30 mouse cellular contexts compared by ENCODE assay signal in genomic region chr16:94092511-94093150, GRCm38 (mm10). TPM values are rescaled to one million over a fixed set of nuclear protein-coding genes. Genes with fewer than 3 reads are reported as not detected.
DNase-seq lines count a peak whose midpoint lies in the region; ATAC-seq lines count a peak whose summit lies in the region.
"Had no signal": no experiment of that assay in that cellular context is flagged by ENCODE, and none has a peak within 500 bp of the region (broad histone marks: within the 10 kb centered on the region; RNA-seq: fewer than 3 reads in every experiment).

No protein-coding gene starts in this region.

- H3K9ac ChIP-seq in hindbrain, embryonic 11.5 days (ENCODE audit: low read depth, low read length): no peak overlapping the region
- no peak overlapping the region for H3K9ac ChIP-seq in midbrain, embryonic 11.5 days (ENCODE audit: low read length)
- no peak overlapping the region for H3K9ac ChIP-seq in midbrain, embryonic 14.5 days (replicated peaks; ENCODE audit: low read length)
- H3K9ac ChIP-seq: embryonic facial prominence, embryonic 15.5 days; heart, embryonic 12.5 days; hindbrain, embryonic 15.5 days; liver, embryonic 12.5 days; liver, postnatal 0 days; midbrain, embryonic 13.5 days; neural tube, embryonic 12.5 days had no signal

- 2% methylated on average over 12 of the region's 12 CpGs for WGBS in hindbrain, embryonic 10.5 days
- WGBS in hindbrain, embryonic 11.5 days: under 1% methylated on average over 12 of the region's 12 CpGs
- under 1% methylated on average over 12 of the region's 12 CpGs for WGBS in midbrain, embryonic 11.5 days
- under 1% methylated on average over 12 of the region's 12 CpGs for WGBS in midbrain, embryonic 14.5 days
- WGBS in limb, embryonic 10.5 days: 1% methylated on average over 12 of the region's 12 CpGs

- H3K9me3 ChIP-seq in hindbrain, embryonic 10.5 days: no peaks in the 10 kb centered on the region
- H3K9me3 ChIP-seq in hindbrain, embryonic 11.5 days (ENCODE audit: control insufficient read depth, low read length): no peaks in the 10 kb centered on the region
- no peaks in the 10 kb centered on the region for H3K9me3 ChIP-seq in midbrain, embryonic 11.5 days (ENCODE audit: control insufficient read depth, low read length)
- H3K9me3 ChIP-seq in midbrain, embryonic 14.5 days (ENCODE audit: control insufficient read depth, low read length): no peaks in the 10 kb centered on the region
- H3K9me3 ChIP-seq in limb, embryonic 10.5 days (replicated peaks): no peaks in the 10 kb centered on the region
- H3K9me3 ChIP-seq: embryonic facial prominence, embryonic 15.5 days; heart, embryonic 12.5 days; hindbrain, embryonic 15.5 days; liver, embryonic 12.5 days; midbrain, embryonic 13.5 days; neural tube, embryonic 12.5 days had no signal

- no peak overlapping the region for H3K4me3 ChIP-seq in hindbrain, embryonic 10.5 days
- no peak overlapping the region for H3K4me3 ChIP-seq in hindbrain, embryonic 11.5 days (ENCODE audit: low read depth, low read length)
- no peak overlapping the region for H3K4me3 ChIP-seq in midbrain, embryonic 11.5 days (ENCODE audit: low read depth, low read length)
- no peak overlapping the region for H3K4me3 ChIP-seq in midbrain, embryonic 14.5 days (replicated peaks; ENCODE audit: low read depth, low read length)
- no peak overlapping the region for H3K4me3 ChIP-seq in limb, embryonic 10.5 days
- H3K4me3 ChIP-seq: embryonic facial prominence, embryonic 15.5 days; heart, adult 2 months; heart, embryonic 12.5 days; hindbrain, embryonic 15.5 days; left cerebral cortex, adult 2 months; liver, embryonic 12.5 days; midbrain, embryonic 13.5 days had no signal

- peak; percentile 33 for DNase-seq in hindbrain, embryonic 10.5 days (ENCODE audit: low spot score)
- DNase-seq in hindbrain, embryonic 11.5 days (ENCODE audit: low spot score): no peak
- peak; percentile 95 for DNase-seq in midbrain, embryonic 11.5 days (ENCODE audit: low spot score, missing footprints)
- DNase-seq in midbrain, embryonic 14.5 days: no peak
- DNase-seq in limb, embryonic 10.5 days (ENCODE audit: low spot score): peak; percentile 48
- DNase-seq in urinary bladder, postnatal 10 days (ENCODE audit: low spot score): no peak
- DNase-seq: adrenal gland, adult 2 months; adrenal gland, postnatal 36 days; cerebellum, adult 2 months; cerebellum, postnatal 14 days; heart, adult 2 months; heart, postnatal 4 days; liver, postnatal 0 days; lung, postnatal 36 days; right cerebral cortex, postnatal 14 days; thymus, postnatal 4 days had no signal

- peaks cover 22% of the 10 kb centered on the region for H3K4me1 ChIP-seq in hindbrain, embryonic 10.5 days (replicated peaks)
- no peaks in the 10 kb centered on the region for H3K4me1 ChIP-seq in hindbrain, embryonic 11.5 days (replicated peaks; ENCODE audit: control insufficient read depth, insufficient read depth, low read length)
- peaks cover 3% of the 10 kb centered on the region for H3K4me1 ChIP-seq in midbrain, embryonic 11.5 days (ENCODE audit: control insufficient read depth, insufficient read depth, low read length)
- H3K4me1 ChIP-seq in midbrain, embryonic 14.5 days (ENCODE audit: control insufficient read depth, insufficient read depth, low read length): no peaks in the 10 kb centered on the region
- H3K4me1 ChIP-seq in limb, embryonic 10.5 days: peaks cover 44% of the 10 kb centered on the region
- H3K4me1 ChIP-seq: hindbrain, embryonic 15.5 days; liver, embryonic 12.5 days had no signal

- no peak for ATAC-seq in hindbrain, embryonic 11.5 days (ENCODE audit: low FRiP score)
- ATAC-seq in midbrain, embryonic 11.5 days (ENCODE audit: low FRiP score): no peak
- no peak for ATAC-seq in midbrain, embryonic 14.5 days (ENCODE audit: low FRiP score, low TSS enrichment)
- ATAC-seq: activated CD4-positive, CD25-positive, alpha-beta regulatory T cell, adult 4 months; forebrain, embryonic 16.5 days; inflammation-experienced regulatory T-cells, adult 6 months; liver, embryonic 12.5 days; liver, postnatal 0 days; midbrain, embryonic 13.5 days had no signal

- no peak overlapping the region for H3K27ac ChIP-seq in hindbrain, embryonic 10.5 days
- no peak overlapping the region for H3K27ac ChIP-seq in hindbrain, embryonic 11.5 days (ENCODE audit: low read depth, low read length)
- H3K27ac ChIP-seq in midbrain, embryonic 11.5 days (ENCODE audit: low read depth, low read length): no peak overlapping the region
- H3K27ac ChIP-seq in midbrain, embryonic 14.5 days (replicated peaks; ENCODE audit: low read depth, low read length): no peak overlapping the region
- no peak overlapping the region for H3K27ac ChIP-seq in limb, embryonic 10.5 days
- H3K27ac ChIP-seq: embryonic facial prominence, embryonic 15.5 days; heart, adult 2 months; hindbrain, embryonic 15.5 days; left cerebral cortex, adult 2 months; liver, embryonic 12.5 days; midbrain, embryonic 13.5 days; neural tube, embryonic 12.5 days had no signal

- no peak overlapping the region for H3K4me2 ChIP-seq in hindbrain, embryonic 11.5 days (replicated peaks; ENCODE audit: low read depth, low read length)
- no peak overlapping the region for H3K4me2 ChIP-seq in midbrain, embryonic 11.5 days
- no peak overlapping the region for H3K4me2 ChIP-seq in midbrain, embryonic 14.5 days (ENCODE audit: low read length)
- H3K4me2 ChIP-seq: embryonic facial prominence, embryonic 15.5 days; heart, embryonic 12.5 days; hindbrain, embryonic 15.5 days; liver, embryonic 12.5 days; midbrain, embryonic 13.5 days; neural tube, embryonic 12.5 days had no signal

- H3K36me3 ChIP-seq in hindbrain, embryonic 10.5 days: no peaks in the 10 kb centered on the region
- H3K36me3 ChIP-seq in hindbrain, embryonic 11.5 days (ENCODE audit: control insufficient read depth, insufficient read depth, low read length): no peaks in the 10 kb centered on the region
- no peaks in the 10 kb centered on the region for H3K36me3 ChIP-seq in midbrain, embryonic 11.5 days (ENCODE audit: control insufficient read depth, insufficient read depth, low read length)
- no peaks in the 10 kb centered on the region for H3K36me3 ChIP-seq in midbrain, embryonic 14.5 days (ENCODE audit: control insufficient read depth, insufficient read depth, low read length)
- H3K36me3 ChIP-seq in limb, embryonic 10.5 days: no peaks in the 10 kb centered on the region
- H3K36me3 ChIP-seq: embryonic facial prominence, embryonic 15.5 days; heart, embryonic 12.5 days; hindbrain, embryonic 15.5 days; liver, embryonic 12.5 days; midbrain, embryonic 13.5 days; neural tube, embryonic 12.5 days had no signal

- H3K27me3 ChIP-seq in hindbrain, embryonic 10.5 days (ENCODE audit: insufficient read depth, poor library complexity, severe bottlenecking): peaks cover 100% of the 10 kb centered on the region
- H3K27me3 ChIP-seq in hindbrain, embryonic 11.5 days (ENCODE audit: control insufficient read depth, insufficient read depth, low read length): peaks cover 94% of the 10 kb centered on the region
- H3K27me3 ChIP-seq in midbrain, embryonic 11.5 days (ENCODE audit: control insufficient read depth, insufficient read depth, low read length): peaks cover 94% of the 10 kb centered on the region
- peaks cover 94% of the 10 kb centered on the region for H3K27me3 ChIP-seq in midbrain, embryonic 14.5 days (ENCODE audit: control insufficient read depth, insufficient read depth, low read length)
- peaks cover 99% of the 10 kb centered on the region for H3K27me3 ChIP-seq in limb, embryonic 10.5 days (ENCODE audit: low read depth, poor library complexity, severe bottlenecking)
- H3K27me3 ChIP-seq: CH12.LX had no signal

RNA-seq across cellular contexts. Expression of gene Sim2, which starts 7.9 kb away (rescaled TPM):
- polyA plus RNA-seq in hindbrain, embryonic 10.5 days (2016; fragmentation: Nextera tagmentation; extraction: Ambion mirVana): 0.25 and 0.27 TPM in 2 replicates
- 0.35 and 0.39 TPM in 2 replicates for polyA plus RNA-seq in hindbrain, embryonic 11.5 days (2014; fragmentation: Nextera tagmentation; extraction: Ambion mirVana)
- polyA plus RNA-seq in midbrain, embryonic 11.5 days (2014; fragmentation: Nextera tagmentation; extraction: Ambion mirVana): 1.8 and 2.3 TPM in 2 replicates
- polyA plus RNA-seq in midbrain, embryonic 14.5 days (2014; fragmentation: Nextera tagmentation; extraction: Ambion mirVana): 0.05 TPM in 1 of 2 replicates, not detected in the other
- 2.2 and 2.9 TPM in 2 replicates for polyA plus RNA-seq in limb, embryonic 10.5 days (2016; fragmentation: Nextera tagmentation; extraction: Ambion mirVana)
- polyA plus RNA-seq: activated CD4-positive, CD25-positive, alpha-beta regulatory T cell, adult 4 months; adrenal gland, adult 2 months; cortical plate, adult 2 months; heart, embryonic 12.5 days; heart, postnatal 0 days; inflammation-experienced regulatory T-cells, adult 6 months; liver, embryonic 12.5 days; liver, postnatal 0 days; small intestine, adult 2 months had no signal

Comparison
In these comparisons a context has a peak if more than half of its experiments do, and no peak if none do; other contexts are left out.
1. DNase-seq: peak in hindbrain, embryonic 10.5 days (single experiment), midbrain, embryonic 11.5 days (single experiment) and limb, embryonic 10.5 days (single experiment); none in hindbrain, embryonic 11.5 days (single experiment), midbrain, embryonic 14.5 days (single experiment) and urinary bladder, postnatal 10 days (single experiment).